Mouse (Mus musculus) thymus, postnatal 4 days (tissue): ENCODE results near the gene Arid1a.
"Not testable (repeated sequence)": the region's sequence is repeated elsewhere in the genome, so short reads cannot be mapped to it uniquely, and the experiment has no call there.

Experiments used
- DNase-seq: peaks from one replicate; pipeline ENCODE4 v3.0.0; 2021

Arid1a gene

DNA sequence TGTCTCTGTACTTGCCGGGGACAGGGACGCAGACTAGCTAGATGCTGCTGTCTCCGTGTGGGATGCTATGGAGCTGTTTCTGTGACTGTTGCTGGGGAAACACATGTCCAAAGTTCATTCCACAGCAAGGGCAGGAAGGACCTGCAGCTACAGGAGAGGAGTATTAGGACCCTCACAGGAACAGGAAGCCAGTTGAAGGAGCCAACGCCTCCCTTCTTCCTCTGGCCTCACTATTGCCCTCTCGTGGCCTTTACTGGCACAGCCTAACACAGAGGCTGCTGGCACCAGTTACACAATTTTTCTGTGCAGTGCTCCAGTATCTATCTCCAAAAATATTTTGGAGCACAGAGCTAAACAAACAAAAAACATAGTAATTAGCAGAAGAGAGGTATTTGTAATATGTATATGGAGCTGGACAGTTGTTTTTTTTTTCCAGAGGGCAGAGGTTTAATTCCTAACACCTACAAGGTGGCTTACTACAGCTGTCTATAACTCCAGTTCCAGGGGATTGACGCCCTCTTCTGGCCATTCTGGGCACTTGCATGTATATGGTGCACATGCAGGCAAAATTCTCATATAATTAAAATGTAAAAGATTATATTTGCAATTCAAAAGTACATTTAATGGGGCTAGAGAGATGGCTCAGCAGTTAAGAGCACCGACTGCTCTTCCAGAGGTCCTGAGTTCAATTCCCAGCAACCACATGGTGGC is 106.4 kb downstream of the Arid1a start, which contains the start of gene Zdhhc18:
Gene Zdhhc18, minus strand, starts transcription at position 166 of the 711 bp plus-strand sequence.
- DNase-seq = peak; percentile 95

DNA sequence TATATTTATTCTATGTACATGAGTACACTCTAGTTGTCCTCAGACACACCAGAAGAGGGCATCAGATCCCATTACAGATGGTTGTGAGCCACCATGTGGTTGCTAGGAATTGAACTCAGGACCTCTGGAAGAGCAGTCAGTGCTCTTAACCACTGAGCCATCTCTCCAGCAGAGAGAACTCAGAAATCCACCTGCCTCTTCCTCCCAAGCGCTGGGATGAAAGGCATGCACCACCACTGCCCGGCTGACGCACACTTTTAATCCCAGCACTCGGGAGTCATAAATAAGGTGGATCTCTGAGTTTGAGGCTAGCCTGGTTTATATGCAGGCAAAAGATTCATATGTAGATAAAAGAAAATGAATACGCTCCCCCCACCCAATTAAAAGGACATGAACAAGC is 107.1 kb downstream of the Arid1a start:
- DNase-seq = not testable (repeated sequence)

GRCm38 (mm10) chr4:133645680-133646079 is 110.9 kb downstream of the Arid1a start:
- no peak for DNase-seq

DNA sequence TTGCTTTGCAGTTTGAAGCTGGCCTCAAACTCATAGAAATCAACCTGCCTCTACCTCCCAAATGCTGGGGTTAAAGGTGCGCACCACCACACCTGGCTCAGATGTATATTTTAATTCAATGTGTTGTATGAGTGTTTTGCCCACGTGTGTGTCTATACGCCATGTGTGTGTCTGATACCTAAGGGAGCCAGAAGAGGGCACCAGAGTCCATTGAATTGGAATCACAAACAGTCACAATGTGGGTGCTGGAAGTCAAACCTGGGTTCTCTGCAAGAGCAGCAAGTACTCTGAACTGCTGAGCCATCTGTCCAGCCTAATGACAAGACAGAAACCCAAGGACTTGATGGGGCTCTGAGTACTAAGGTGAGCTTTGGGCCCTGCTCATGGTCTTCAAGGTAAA is 111.4 kb downstream of the Arid1a start:
- DNase-seq = no peak

DNA sequence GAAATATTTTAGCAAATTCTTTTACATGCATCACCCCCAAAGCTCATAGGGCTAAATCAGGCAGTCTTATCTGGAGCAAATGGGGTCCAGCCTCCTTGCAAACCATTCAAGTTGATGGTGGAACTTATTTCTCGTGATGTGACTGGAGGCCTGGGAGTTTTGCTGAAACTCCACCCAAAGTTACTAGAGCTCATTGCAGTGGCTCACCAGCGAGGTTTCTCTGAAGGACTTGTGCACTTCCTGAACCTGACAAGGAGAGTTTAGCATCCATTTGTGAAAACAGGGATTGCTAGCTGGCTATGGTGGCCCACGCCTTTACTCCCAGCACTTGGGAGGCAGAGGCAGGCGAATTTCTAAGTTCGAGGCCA is 122.5 kb downstream of the Arid1a start:
- DNase-seq = no peak

GRCm38 (mm10) chr4:133633332-133634042 is 123.1 kb downstream of the Arid1a start:
- peak; percentile 96 for DNase-seq

DNA sequence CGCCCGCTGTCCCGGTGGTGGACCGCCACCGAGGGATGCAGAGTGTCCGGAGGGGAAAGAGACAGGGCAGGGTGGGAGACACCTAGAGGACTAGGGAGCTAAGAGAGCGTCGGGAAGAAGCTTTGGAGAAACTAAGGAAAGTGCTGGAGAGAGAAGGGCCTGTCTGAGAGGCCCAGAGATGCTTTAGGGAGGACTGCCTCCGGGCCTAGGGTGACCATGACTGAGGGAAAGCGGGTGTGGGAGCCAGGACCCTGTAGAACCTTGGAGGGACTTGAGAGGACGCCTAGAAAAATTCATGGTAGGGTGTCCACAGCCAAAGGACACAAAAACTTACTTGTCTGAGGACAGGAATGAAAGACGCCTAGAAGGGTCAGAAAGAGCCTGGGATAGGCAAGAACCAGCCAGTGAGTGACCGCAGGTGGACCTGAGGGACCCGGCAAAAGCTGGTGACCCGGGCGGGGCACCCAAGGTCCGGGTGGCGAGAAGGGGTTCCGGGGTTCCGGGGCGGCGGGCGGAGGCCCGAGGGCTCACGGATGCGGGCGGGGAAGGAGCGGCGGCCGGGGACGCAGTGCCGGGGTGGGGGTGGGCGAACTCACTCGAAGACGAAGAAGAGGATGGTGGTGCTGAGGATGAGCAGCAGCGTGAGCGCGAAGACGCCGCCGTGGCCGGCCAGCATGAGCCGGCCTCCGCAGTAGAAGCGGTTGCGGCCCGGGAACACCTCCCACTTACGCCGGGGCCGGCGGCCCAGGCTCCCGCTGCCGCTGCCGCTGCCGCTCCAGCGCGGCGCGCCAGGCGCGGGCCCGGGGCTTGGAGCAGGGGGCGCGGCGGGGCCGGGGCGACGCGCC is 123.9 kb downstream of the Arid1a start:
- peak; percentile 78 for DNase-seq

DNA sequence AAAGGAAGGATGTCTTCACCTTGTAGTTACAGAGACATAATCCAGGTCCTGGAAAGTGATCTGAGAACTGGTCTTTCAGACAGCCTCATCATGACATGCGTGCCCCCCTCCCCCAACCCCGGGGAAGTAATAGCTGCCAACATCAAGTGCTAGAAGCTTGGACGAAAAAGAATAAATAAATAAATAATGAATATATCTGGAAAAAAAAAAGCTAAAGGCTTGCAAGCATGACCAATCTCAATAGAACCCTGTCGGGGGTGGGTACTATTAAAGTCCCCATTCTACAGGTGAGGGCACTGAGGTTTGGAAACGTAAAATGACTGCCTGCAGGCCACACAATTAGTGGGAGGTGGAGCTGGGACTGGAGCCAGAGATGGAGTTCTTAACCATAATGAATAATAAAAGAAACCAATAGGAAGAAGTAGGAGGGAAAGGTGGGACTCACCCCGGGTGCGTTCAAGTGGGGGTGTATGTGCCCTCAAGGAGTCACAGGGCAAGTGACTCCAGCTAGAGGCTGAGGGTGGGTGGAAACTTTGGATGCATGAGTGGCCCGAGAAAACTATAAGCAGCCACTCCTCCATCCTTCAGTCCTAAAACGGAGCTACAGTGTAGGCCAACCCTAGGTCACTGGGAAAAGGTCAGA is 124.7 kb downstream of the Arid1a start:
- no peak for DNase-seq

DNA sequence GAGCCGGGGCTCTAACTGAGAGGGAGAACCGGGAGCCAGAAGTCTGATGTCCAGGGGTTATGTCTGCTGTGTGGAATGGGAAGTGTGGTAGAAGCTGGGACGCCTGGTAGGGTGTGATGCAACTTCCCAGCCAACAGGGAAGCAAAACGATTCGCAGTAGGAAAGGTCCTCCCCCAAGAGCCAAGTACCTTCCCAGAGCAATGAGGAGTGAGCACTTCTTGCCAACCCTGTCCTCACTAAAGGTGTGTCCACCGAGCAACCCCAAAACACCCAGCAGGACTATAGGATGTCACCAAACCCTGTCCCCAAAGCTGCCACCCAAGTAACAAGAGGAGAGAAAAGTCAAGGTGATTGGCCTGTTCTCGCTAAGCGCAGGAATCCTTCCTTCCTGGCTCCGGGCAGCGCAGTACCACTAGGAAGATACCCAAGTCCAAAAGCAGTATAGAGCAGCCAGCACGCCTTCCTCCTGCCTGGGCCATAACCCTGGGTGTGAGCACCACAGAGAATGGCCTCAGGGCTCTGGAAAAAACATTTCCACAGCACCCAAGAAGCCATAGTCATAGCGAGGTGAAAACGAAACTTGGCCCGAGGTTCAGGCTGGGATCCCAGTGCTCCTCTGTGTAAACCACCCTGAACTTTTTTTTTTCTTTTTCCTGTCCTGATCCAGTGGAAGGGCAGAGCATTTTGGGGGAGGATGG is 125.3 kb downstream of the Arid1a start:
- DNase-seq = no peak

DNA sequence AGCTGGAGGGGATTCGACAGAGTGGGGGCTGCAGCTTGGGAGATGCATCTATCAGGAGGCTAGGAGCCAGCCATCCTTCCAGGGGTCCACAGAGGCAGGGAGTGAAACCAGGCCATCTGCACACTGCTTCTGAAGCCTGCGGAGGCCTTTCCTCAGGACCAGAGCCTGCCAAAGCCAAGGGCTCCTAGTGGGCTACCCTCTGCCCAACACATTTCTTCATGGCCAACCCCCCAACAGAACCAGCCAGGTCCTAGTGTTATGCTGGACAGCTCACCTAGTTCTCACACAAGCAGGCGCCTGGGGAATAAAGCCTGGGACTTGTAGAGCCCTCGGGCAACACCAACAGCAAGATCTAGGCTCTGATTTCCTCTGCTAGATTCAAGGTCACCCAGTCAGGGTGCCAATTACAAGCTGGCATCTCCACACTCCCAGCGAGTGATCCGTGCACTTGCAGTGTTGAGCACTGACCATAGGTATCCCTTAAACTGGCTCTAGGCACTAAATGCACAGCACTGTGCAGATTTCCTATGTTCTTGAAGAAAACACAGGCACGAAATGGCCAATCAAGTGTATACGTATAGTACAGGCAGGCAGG is 126.1 kb downstream of the Arid1a start:
- no peak for DNase-seq

GRCm38 (mm10) chr4:133629191-133629590 is 127.4 kb downstream of the Arid1a start:
- DNase-seq = no peak
